Mouse (Mus musculus) hindbrain, embryonic 10.5 days (tissue): ENCODE measurements around the gene Mup13. TPM values are rescaled to one million over a fixed set of nuclear protein-coding genes. Genes with fewer than 3 reads are reported as not detected.
"Not testable (repeated sequence)": the region's sequence is repeated elsewhere in the genome, so short reads cannot be mapped to it uniquely, and the experiment has no call there.

Experiments used
- DNase-seq: peaks from one replicate; pipeline ENCODE4 v3.0.0-alpha.2; 2017; ENCODE audit warnings: low spot score
- H3K27ac ChIP-seq: fragments of 300-500 bp; sonication (generic); 2 replicates; pipeline ENCODE4 v1.5.1; 2016; ENCODE audit warnings: mild to moderate bottlenecking, moderate library complexity
- H3K27me3 ChIP-seq: fragments of 300-500 bp; sonication (generic); 2 replicates; pipeline ENCODE4 v1.6.1; 2016; ENCODE audit warnings: mild to moderate bottlenecking; ENCODE audit not compliant: poor library complexity, insufficient read depth, severe bottlenecking
- H3K36me3 ChIP-seq: fragments of 300-500 bp; sonication (generic); 2 replicates; pipeline ENCODE4 v1.6.1; 2016; ENCODE audit warnings: mild to moderate bottlenecking, moderate library complexity
- H3K4me1 ChIP-seq: fragments of 300-500 bp; sonication (generic); replicated peaks from 2 replicates; pipeline ENCODE4 v1.6.1; 2016; ENCODE audit warnings: mild to moderate bottlenecking
- H3K4me3 ChIP-seq: fragments of 300-500 bp; sonication (generic); 2 replicates; pipeline ENCODE4 v1.5.1; 2016; ENCODE audit warnings: mild to moderate bottlenecking, moderate library complexity
- H3K9me3 ChIP-seq: fragments of 300-500 bp; sonication (generic); 2 replicates; pipeline ENCODE4 v1.6.1; 2016; ENCODE audit warnings: mild to moderate bottlenecking, moderate library complexity
- WGBS: fragments of 180-500 bp; shearing (Covaris S2); methylation state at CpG from one replicate; pipeline ENCODE4 v1.1.7; 2016; 5-methylcytosine and 5-hydroxymethylcytosine counted together
- polyA plus RNA-seq: library from polyadenylated mRNA; unstranded; fragments of >200 nt; fragmentation: Nextera tagmentation; extraction: Ambion mirVana; gene quantifications from 2 replicates; pipeline ENCODE4 v1.2.1, GENCODE M21; 2016

The Mup13 gene
- polyA plus RNA-seq: not detected in 2 replicates

DNA sequence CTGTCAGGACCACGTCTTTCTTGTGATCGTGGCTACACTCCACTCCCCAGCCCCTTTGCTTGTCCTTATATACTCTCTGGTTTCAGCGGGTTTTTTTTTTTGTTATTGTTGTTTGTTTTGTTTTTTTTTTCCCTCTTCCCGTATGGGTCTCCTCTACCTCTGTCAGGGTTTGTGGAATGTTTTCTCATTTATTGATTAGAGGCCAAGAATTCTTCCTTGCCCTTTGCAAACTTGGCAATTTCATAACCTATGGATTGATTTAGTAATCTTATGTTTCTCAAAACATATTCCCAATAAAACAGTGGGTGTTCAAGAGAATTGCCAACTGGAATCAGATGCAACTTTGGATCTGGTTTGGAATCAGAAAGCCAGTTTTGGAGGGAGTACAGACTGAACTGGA is at the start of gene Mup13:
TSS of gene Mup13 (minus strand) at position 101 of the 400 bp plus-strand sequence.
- not testable (repeated sequence) for H3K36me3 ChIP-seq, H3K9me3 ChIP-seq, H3K4me3 ChIP-seq, H3K4me1 ChIP-seq, H3K27me3 ChIP-seq, H3K27ac ChIP-seq, DNase-seq
- 84% methylated on average over 4 of the region's 4 CpGs for WGBS

Other genes with a start within 250 kb of the Mup13 start
- not detected in 2 replicates for gene Mup14, start 75.7 kb upstream of the Mup13 start, polyA plus RNA-seq
- not detected in 2 replicates for gene Mup15, start 211.5 kb upstream of the Mup13 start, polyA plus RNA-seq